Mouse (Mus musculus) A20 (cell line): ENCODE measurements around the gene Ncln.

Experiments used
- DNase-seq: peaks from one replicate; pipeline ENCODE4 v3.0.0-alpha.2; 2011; ENCODE audit warnings: low read depth, low spot score

The Ncln gene

GRCm38 (mm10) chr10:81496264-81496901 is at the start of gene Ncln:
TSS of gene Ncln (minus strand) at chr10:81496392.
- peak; percentile 99 for DNase-seq

- DNase-seq, result peak; percentile 100
Measured at GRCm38 (mm10) chr10:81545161-81545747, 49.1 kb upstream of the Ncln start, which contains the start of gene Gna11. TSS of gene Gna11 (minus strand) at chr10:81545190.

GRCm38 (mm10) chr10:81544296-81545160 is 48.3 kb upstream of the Ncln start:
- no peak for DNase-seq

DNA sequence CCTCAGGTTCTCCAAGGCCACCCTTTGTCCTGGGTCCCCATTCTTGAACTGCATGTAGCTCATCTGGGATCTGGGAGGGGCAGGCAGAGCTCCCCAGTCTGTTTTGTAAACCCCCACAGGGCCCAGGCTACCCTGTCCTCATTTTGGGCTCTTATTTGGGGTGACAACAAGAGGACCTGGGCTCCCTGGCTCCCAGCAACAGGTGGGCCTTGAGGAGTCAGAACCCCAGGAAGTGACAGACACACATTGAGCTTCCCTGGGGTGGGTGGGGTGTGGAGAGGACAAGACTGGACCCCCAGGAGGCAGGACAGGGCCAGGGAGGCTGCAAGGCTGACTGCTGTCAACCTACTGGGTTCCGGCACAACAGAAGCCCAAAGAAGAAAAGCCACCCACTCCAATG is 47.4 kb upstream of the Ncln start:
- DNase-seq, result no peak

DNA sequence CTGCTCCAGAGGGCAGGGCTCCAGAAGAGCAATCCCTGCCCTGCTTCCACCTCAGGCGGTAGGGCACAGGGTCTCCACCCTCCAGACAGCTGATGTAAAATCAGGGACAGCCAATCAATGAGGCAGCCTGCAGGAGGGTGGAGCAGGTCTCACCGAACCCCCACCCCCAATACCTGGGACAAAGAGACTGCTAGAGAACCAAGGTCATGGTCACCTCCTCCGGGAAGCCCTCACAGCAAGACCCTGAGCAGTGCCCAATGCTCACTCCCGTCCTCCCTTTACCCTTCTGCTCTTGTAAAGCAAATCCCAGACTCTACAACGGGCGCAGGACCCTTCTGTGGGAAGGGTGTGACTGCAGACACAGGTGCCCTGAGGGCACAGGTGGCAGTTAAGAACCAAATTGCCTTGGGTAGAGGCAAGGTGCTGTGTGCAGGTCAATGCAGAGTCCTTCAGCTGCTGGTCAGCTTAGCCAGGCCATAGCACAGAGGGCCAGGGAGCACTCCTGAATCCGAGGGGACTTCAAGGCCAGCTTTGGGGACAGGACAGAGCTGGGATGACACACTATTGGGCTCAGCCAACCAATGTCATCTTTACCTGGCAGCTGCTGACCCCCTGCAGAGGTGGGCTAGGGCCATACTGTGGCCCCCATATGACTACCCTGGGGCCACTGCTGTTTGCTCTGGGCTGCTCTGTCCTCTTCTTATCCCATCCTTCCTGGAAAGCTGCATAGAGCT is 46.7 kb upstream of the Ncln start:
- no peak for DNase-seq

DNA sequence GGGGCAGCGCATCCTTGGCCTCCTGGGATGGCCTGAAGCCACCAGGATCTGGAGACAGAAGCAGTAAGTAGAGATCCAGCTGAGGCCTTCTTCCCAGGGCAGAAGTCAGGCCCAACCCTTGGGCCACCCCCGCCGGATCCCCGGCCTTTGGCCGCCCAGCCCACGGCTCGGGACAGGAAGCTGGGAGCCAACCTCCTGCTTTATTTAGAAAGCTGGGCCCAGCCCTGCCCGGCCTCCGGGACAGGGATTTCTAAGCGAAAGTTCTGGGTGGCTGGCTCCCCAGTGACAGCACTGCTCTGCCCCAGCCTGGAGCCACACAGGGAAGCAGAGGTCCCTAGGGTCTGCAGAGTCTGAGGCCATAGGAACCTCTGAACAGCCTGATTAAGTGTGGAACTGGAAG is 45.6 kb upstream of the Ncln start:
- DNase-seq, result no peak

DNA sequence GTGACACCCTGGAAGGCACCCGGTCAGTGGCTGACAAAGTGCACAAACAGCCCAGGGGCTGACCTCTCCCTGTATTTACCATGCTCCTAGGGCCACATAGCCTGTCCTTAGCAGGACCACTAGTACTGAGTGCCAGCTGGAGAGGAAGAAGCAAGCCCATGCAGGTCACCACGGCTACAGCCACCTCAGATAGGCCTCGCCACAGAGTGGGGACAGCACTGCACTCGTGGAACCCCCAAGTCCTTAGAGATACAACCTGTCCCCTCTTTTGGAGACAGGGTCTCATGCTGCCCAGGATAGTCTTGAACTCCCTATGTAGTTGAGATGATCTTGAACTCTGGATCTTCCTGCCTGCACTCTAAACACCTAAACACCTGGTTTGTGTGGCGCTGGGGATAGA is 45.2 kb upstream of the Ncln start:
- no peak for DNase-seq

GRCm38 (mm10) chr10:81538321-81539048 is 42.3 kb upstream of the Ncln start:
- peak; percentile 70 for DNase-seq

DNA sequence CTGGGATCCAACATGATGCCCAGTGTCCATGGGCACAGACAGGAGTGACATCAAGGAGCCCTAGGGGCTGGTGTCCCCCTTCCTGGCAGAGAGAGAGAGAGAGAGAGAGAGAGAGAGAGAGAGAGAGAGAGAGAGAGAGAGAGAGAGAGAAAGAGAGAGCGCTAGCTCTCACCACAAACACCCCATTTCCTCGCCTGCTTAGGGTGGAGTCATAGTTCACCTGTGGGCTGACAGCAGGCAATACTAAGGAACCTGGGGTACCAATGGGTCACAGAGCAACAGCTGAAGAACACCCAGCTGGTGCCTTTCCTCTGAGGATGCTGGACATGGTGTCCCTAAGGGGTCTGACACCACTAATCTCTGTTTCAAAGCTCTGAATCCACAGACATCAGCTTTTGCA is 41.2 kb upstream of the Ncln start:
- no peak for DNase-seq

- DNase-seq, result peak; percentile 33
Measured at GRCm38 (mm10) chr10:81536734-81537133, 40.5 kb upstream of the Ncln start.

DNA sequence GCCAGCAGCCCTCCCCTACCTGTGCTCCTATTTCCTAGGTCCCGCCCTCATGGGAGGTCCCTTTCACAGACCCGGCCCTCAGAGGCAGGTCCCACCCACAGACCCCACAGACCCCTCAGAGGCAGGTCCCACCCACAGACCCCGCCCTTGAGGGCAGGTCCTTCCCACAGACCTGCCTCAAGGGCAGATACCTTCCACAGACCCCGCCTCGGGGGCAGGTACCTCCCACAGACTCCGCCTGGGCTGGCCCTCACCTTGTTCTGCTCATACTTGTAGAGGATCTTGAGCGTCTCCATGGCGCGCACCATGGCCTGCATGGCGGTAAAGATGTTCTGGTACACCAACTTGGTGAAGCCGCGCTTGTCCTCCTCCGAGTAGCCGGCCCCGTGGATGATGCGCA is 38.6 kb upstream of the Ncln start:
- no peak for DNase-seq

GRCm38 (mm10) chr10:81526779-81527178 is 30.6 kb upstream of the Ncln start:
- peak; percentile 86 for DNase-seq

- DNase-seq, result no peak
Measured at GRCm38 (mm10) chr10:81525017-81525694, 29.0 kb upstream of the Ncln start.

- no peak for DNase-seq
Measured at GRCm38 (mm10) chr10:81524051-81524605, 27.9 kb upstream of the Ncln start, which contains the start of gene Gna15. TSS of gene Gna15 (minus strand) at chr10:81524225.

DNA sequence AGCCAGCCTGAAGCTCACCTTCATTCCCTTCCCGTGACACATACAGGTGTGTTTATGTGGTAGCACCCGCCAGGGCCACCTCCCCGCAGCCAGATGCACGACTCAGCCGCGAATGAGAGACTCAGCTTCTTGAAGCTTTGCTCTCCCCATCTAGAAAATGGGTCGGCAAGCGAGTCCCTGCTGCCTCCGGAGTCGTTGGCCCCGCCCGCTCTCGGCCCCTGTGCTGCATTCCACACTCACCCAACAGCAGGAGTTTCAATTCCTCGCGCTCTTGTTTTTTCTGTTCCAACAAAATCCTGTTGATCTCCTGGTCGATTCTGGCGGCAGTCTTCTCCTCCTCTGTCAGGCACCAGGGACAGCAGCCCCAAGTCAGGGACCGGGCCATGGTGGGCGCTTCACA is 27.4 kb upstream of the Ncln start:
- DNase-seq, result no peak

- DNase-seq, result no peak
Measured at GRCm38 (mm10) chr10:81523142-81523541, 26.9 kb upstream of the Ncln start.

DNA sequence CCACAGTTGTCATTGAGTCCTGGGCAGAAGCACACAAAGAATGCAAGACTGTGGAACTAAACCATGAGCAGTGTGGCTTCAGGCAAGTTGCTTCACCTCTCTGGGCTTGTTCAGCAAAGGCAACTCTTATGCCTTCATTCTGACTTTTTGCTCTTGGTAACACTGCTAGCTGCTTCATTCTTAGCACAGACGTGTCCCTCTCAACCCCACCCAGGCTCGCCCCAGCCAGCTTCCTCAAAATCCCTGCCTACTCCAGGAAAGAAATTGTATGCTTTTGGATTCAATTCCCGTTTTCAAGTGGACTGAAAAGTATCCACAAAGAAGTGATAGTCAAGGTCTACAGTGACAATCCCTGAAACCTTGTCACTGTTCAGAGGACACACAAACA is 23.8 kb upstream of the Ncln start:
- DNase-seq, result no peak

- DNase-seq, result peak; percentile 77
Measured at GRCm38 (mm10) chr10:81519227-81519977, 23.2 kb upstream of the Ncln start.

DNA sequence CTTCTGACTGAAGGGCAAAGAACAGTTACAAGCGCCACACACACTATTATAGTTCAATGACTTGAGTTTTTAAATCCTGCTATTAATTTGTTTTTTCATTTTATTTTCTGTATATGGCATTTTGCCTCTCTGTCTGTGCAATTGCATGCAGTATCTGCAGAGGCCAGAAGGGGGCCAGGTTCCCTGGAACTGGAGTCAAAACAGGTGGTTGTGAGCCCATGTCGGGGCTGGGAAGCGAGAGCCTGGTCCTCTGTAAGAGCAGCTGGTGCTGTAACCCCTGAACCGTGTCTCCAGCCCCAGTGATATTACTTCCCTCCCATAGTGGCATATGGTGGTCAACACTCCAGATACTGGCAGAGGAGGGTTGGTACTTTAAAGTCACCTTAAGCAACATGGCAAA is 22.4 kb upstream of the Ncln start:
- DNase-seq, result peak; percentile 91

DNA sequence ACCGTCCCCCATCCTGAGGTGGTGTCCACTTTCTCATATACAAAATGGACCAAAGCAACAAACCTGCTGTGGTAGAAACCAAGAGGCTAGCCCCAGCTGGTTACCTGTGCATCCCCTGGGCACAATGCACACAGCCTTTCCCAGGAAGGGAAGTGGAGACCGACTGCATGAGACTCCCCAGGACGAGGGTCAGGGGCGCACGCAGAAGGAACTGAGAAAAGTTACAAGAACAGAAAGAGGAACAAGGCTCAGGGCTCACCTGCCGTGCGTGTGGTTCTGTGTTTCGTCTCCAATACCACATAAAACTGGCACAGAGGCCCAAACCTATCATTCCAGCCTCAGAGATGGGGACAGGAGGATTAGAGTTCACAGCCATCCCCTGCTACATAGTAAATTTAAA is 21.0 kb upstream of the Ncln start:
- DNase-seq, result peak; percentile 90
